In the genomic region with DNA sequence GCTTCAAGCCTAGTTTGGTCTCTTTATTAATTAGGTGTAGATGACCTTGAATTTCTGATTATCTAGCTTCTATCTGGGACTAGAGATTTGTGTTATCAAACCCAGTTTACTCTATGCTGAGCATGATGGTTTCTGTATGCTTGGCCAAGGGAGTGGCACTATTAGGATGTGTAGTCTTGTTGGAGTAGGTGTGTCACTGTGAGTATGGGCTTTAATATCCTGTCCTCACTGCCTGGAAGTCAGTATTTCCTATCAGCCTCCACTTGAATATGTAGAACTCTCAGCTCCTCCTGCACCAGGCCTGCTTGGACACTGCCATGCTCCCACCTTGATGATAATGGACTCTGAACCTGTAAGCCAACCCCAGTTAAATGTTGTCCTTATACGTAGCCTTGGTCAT, we compare ENCODE assay signal across 24 mouse cellular contexts.
"Had no signal": no experiment of that assay in that cellular context is flagged by ENCODE, and none has a peak within 500 bp of the region (broad histone marks: within the 10 kb centered on the region; RNA-seq: fewer than 3 reads in every experiment).

No protein-coding gene starts in this region.

- ATAC-seq: midbrain, embryonic 13.5 days; midbrain, embryonic 16.5 days had no signal

- H3K9ac ChIP-seq: kidney, embryonic 15.5 days; lung, embryonic 15.5 days; midbrain, embryonic 13.5 days; neural tube, embryonic 13.5 days; stomach, embryonic 15.5 days had no signal

- H3K27ac ChIP-seq: kidney, embryonic 15.5 days; left cerebral cortex, adult 2 months; lung, embryonic 15.5 days; midbrain, embryonic 10.5 days; midbrain, embryonic 13.5 days; neural tube, embryonic 13.5 days; stomach, embryonic 15.5 days had no signal

- DNase-seq: kidney, adult 11 months; kidney, adult 8-10 months; kidney, postnatal 10 days; kidney, postnatal 36 days; layer of hippocampus, adult 9-11 months; layer of hippocampus, postnatal 36 days; lung, adult 18-20 months; lung, postnatal 10 days; lung, postnatal 36 days; retina, postnatal 1 day; right cerebral cortex, postnatal 25 days; spleen, adult 18-20 months; thymus, adult 18-20 months; thymus, postnatal 36 days had no signal

- H3K27me3 ChIP-seq: kidney, embryonic 15.5 days; lung, embryonic 15.5 days; megakaryocyte, embryonic 14.5 days; midbrain, embryonic 13.5 days; neural tube, embryonic 13.5 days; stomach, embryonic 15.5 days had no signal

- H3K9me3 ChIP-seq: kidney, embryonic 15.5 days; lung, embryonic 15.5 days; megakaryocyte, embryonic 14.5 days; midbrain, embryonic 10.5 days; midbrain, embryonic 13.5 days; neural tube, embryonic 13.5 days; stomach, embryonic 15.5 days had no signal

- H3K4me3 ChIP-seq: kidney, embryonic 15.5 days; left cerebral cortex, adult 2 months; lung, embryonic 15.5 days; megakaryocyte, embryonic 14.5 days; midbrain, embryonic 10.5 days; midbrain, embryonic 13.5 days; myocyte; neural tube, embryonic 13.5 days; stomach, embryonic 15.5 days had no signal

- H3K4me2 ChIP-seq: kidney, embryonic 15.5 days; lung, embryonic 15.5 days; midbrain, embryonic 13.5 days; neural tube, embryonic 13.5 days; stomach, embryonic 15.5 days had no signal
